Mouse (Mus musculus) embryonic stem cell, embryonic (primary cell): ENCODE results near the gene Ap5z1.

Experiments used
- CTCF ChIA-PET, 4 experiments: fragments of 300-600 bp in 2 of 4; fragments of 350-600 bp in 2 of 4; sonication (Branson Sonifier 250); formaldehyde crosslinking; loops; one replicate each; lab custom pipeline; 2022; ENCODE audit warnings: inconsistent platforms in 2 of 4; lab: Charles Lee
- POLR2A ChIA-PET, 4 experiments: fragments of 300-600 bp in 2 of 4; fragments of 350-600 bp in 2 of 4; sonication (Branson Sonifier 250); formaldehyde crosslinking; loops; one replicate each; lab custom pipeline; 2022; ENCODE audit warnings: antibody characterized with exemption in 4 of 4, inconsistent platforms in 1 of 4; lab: Charles Lee

Ap5z1 gene

GRCm38 (mm10) chr5:142478829-142479435 lies 15.2 kb downstream of the Ap5z1 start:
- POLR2A ChIA-PET, result interaction anchor here in 3 of 4 experiments (0.5 to 2.9 kb wide), 10 partner anchors 10 to 113 kb away, joined by 3 to 9 read pairs (median 4); partner anchors contain the start of genes Ap5z1 (in 2 of the 3) and Radil (in 1 of the 3)
- CTCF ChIA-PET, result interaction anchor here (0.6 to 2.1 kb wide), 16 partner anchors 9 to 378 kb away, joined by 3 to 14 read pairs (median 4); partner anchors contain the start of gene Radil (in 3 of the 4)

DNA sequence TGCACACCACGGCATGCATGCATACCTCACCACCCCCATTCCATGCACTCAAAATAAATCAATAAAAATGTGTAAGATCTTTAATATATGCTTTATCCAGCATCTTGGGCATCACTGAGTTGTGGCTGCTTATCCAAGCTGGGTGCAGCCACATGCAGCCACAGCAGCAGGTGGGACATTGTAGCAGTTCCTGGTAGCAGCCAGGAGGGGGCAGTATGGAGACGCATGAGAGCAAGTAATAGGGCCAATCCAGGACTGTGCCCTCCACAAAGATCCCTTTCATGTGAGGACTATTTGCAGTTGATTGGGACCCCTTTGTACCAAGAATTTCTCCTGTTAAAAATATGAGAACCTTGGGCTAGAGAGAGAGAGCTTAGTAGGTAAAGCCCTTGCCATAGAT lies 18.8 kb downstream of the Ap5z1 start:
- ChIA-PET POLR2A (interaction anchor here in 3 of 4 experiments (0.7 to 2.9 kb wide), 7 partner anchors 10 to 68 kb away, joined by 3 to 11 read pairs (median 4); partner anchors contain the start of gene Radil (in 2 of the 3)), CTCF (interaction anchor here (0.6 to 4.5 kb wide), 25 partner anchors 8 to 372 kb away, joined by 3 to 35 read pairs (median 4); partner anchors contain the start of gene Radil (in 3 of the 4))

DNA sequence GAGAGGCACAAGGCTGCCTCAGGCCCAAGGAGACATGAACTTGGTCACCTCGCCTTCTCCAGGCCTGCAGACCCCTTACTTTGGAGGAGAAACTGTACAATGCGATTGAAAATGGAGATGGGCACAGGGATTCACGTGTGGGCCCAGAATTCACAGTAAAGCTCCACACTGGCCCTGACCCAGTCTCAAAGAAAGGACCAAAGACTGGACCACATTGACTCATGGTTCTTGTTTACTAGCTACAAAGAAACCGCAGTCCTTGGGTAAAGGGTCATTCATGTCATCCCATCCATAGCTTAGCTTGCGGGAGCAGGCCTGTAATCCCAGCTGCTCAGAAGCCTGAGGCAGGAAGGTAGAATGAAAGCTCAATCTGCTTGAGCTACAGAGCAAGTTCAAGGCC lies 19.8 kb downstream of the Ap5z1 start:
- CTCF ChIA-PET, result interaction anchor here in 3 of 4 experiments (0.5 to 4.5 kb wide), 18 partner anchors 10 to 373 kb away, joined by 3 to 35 read pairs (median 4); partner anchors contain the start of gene Radil (in 3 of the 3)
- POLR2A ChIA-PET, result interaction anchor here in 2 of 4 experiments (0.6 to 2.9 kb wide), 11 partner anchors 9 to 334 kb away, joined by 3 to 11 read pairs (median 4); partner anchors contain the start of genes Ap5z1 (in 1 of the 2), Papolb (in 1 of the 2), Radil (in 1 of the 2) and Tnrc18 (in 1 of the 2)

GRCm38 (mm10) chr5:142486654-142487053 lies 22.9 kb downstream of the Ap5z1 start:
- ChIA-PET POLR2A (interaction anchor here in 1 of 4 experiments (0.7 to 1.1 kb wide), 2 partner anchors 12 to 191 kb away, joined by 3 read pairs; no protein-coding TSS in a partner anchor), CTCF (interaction anchor here in 2 of 4 experiments (0.5 to 1.5 kb wide), 4 partner anchors 12 to 21 kb away, joined by 3 to 5 read pairs (median 4); no protein-coding TSS in a partner anchor)

DNA sequence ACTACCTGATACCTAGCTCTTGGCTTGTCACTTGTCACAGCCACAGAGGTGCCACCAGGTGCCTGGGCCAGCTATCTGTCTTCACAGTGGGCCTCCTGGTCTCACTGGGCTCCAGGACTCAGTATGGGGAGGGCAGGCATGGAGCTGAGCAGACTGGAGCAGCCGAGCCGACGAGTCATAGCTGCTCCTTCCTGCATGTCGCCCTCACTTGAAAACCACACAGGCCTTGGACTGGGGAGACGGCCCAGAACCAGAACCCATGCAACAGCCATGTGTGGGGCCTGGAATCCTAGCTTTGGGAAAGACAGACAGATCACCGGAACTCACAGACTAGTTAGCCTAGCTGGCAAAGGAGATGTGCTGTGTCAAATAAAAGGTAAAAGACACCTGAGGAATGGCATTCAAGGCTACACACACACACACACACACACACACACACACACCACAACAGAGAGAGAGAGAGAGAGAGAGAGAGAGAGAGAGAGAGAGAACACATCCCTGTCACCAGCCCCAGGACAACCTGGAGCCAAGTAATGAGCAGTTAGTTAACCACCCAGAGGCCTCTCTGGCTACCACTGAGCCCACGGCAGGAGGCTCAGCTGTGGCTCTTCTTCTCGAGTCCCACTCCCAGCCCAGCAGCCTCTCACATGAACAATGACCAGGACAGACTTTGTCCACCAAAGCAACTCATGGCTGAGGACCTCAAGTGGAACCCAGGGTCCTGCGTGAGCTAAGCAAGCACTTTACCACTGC lies 26.4 kb downstream of the Ap5z1 start:
- POLR2A ChIA-PET, result interaction anchor here in 3 of 4 experiments (0.5 to 1.3 kb wide), 5 partner anchors 12 to 397 kb away, joined by 3 to 5 read pairs (median 4); no protein-coding TSS in a partner anchor
- CTCF ChIA-PET, result interaction anchor here in 2 of 4 experiments (1.1 to 2.1 kb wide), 4 partner anchors 11 to 130 kb away, joined by 3 to 4 read pairs (median 4); partner anchors contain the start of gene Radil (in 1 of the 2)

DNA sequence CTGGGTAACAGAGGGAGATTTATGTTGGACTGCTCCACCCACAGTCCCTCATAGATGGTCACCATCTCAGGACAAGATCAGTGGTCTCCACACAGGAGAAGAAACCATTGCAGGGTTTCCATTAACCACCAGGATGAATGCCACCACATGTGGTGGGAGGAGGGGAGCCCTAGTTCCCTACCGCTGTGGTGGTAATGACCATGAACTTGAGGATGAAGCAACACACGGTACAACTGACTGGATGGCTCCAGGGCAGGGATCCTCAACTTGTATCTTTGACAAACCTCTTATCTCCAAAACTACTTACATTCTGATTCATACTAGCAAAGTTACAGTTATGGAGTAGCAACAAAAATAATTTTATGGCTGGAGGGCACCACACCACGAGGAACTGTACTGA lies 29.6 kb downstream of the Ap5z1 start:
- POLR2A ChIA-PET, result interaction anchor here in 1 of 4 experiments (1.2 to 2.0 kb wide), 4 partner anchors 10 to 56 kb away, joined by 4 to 5 read pairs (median 4); partner anchors contain the start of gene Papolb
- CTCF ChIA-PET, result interaction anchor here in 2 of 4 experiments (0.6 to 1.0 kb wide), 3 partner anchors 9 to 22 kb away, joined by 3 to 4 read pairs (median 3); no protein-coding TSS in a partner anchor

- POLR2A ChIA-PET, result interaction anchor here in 2 of 4 experiments (1.2 to 1.4 kb wide), 5 partner anchors 22 to 51 kb away, joined by 3 to 4 read pairs (median 4); partner anchors contain the start of gene Papolb (in 1 of the 2)
- CTCF ChIA-PET, result interaction anchor here in 2 of 4 experiments (0.5 to 2.0 kb wide), 8 partner anchors 10 to 353 kb away, joined by 3 to 9 read pairs (median 3); partner anchors contain the start of gene Radil (in 1 of the 2)
Measured at GRCm38 (mm10) chr5:142495321-142496096, 31.8 kb downstream of the Ap5z1 start.

- ChIA-PET CTCF (interaction anchor here (0.6 to 2.8 kb wide), 14 partner anchors 13 to 306 kb away, joined by 3 to 21 read pairs (median 4); partner anchors contain the start of gene Radil (in 2 of the 4)), POLR2A (interaction anchor here in 3 of 4 experiments (0.5 to 1.3 kb wide), 6 partner anchors 12 to 380 kb away, joined by 3 to 4 read pairs (median 3); partner anchors contain the start of gene Radil (in 1 of the 3))
Measured at GRCm38 (mm10) chr5:142498964-142499363, 35.2 kb downstream of the Ap5z1 start.

GRCm38 (mm10) chr5:142500918-142501317 lies 37.2 kb downstream of the Ap5z1 start:
- CTCF ChIA-PET, result interaction anchor here (0.6 to 1.7 kb wide), 24 partner anchors 8 to 1247 kb away, joined by 3 to 19 read pairs (median 4); partner anchors contain the start of gene Radil (in 3 of the 4)
- POLR2A ChIA-PET, result interaction anchor here (0.6 to 1.9 kb wide), 13 partner anchors 8 to 767 kb away, joined by 3 to 8 read pairs (median 3); partner anchors contain the start of genes Ap5z1 (in 1 of the 4), Papolb (in 1 of the 4) and Radil (in 1 of the 4)

DNA sequence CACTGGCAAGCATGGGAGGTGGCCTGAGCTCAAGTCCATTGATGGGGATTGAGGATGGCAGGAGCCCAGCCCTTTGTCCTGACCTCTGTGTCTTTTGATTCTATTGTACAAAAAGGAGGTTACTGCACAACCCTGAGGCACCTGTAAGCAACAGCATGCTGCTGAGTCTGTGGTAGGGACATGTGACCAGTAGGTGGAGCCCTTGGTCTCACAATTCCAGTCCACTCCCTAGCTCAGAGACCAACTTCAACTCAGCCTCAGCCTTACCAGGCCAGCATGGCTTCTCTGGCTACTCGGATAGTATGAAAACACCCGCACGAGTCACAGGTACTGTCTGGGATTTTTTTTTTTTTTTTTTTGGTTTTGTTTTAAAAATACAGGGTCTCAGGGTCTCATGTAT lies 38.7 kb downstream of the Ap5z1 start:
- POLR2A ChIA-PET, result interaction anchor here in 3 of 4 experiments (0.6 to 2.1 kb wide), 28 partner anchors 11 to 1966 kb away, joined by 3 to 21 read pairs (median 4); partner anchors contain the start of gene Radil (in 1 of the 3)
- CTCF ChIA-PET, result interaction anchor here (0.5 to 6.3 kb wide), 65 partner anchors 9 to 1892 kb away, joined by 3 to 83 read pairs (median 5); partner anchors contain the start of genes Radil (in 4 of the 4), Ap5z1 (in 1 of the 4) and Papolb (in 1 of the 4)

- ChIA-PET CTCF (interaction anchor here in 2 of 4 experiments (1.6 to 6.3 kb wide), 4 partner anchors 42 to 116 kb away, joined by 5 to 83 read pairs (median 24); partner anchors contain the start of gene Radil (in 2 of the 2)), POLR2A (interaction anchor here in 1 of 4 experiments (1.6 kb wide), 1 partner anchor 34 kb away, joined by 3 read pairs; no protein-coding TSS in a partner anchor)
Measured at GRCm38 (mm10) chr5:142504175-142504574, 40.4 kb downstream of the Ap5z1 start.

GRCm38 (mm10) chr5:142505695-142506423 lies 42.1 kb downstream of the Ap5z1 start:
- ChIA-PET CTCF (interaction anchor here (0.6 to 6.3 kb wide), 33 partner anchors 8 to 659 kb away, joined by 3 to 83 read pairs (median 4); partner anchors contain the start of genes Radil (in 1 of the 4) and Slc29a4 (in 1 of the 4)), POLR2A (interaction anchor here in 3 of 4 experiments (0.6 to 2.5 kb wide), 10 partner anchors 11 to 443 kb away, joined by 3 to 9 read pairs (median 4); partner anchors contain the start of genes Papolb (in 1 of the 3) and Radil (in 1 of the 3))

GRCm38 (mm10) chr5:142509141-142510060 lies 45.7 kb downstream of the Ap5z1 start:
- POLR2A ChIA-PET, result interaction anchor here in 3 of 4 experiments (0.6 to 2.3 kb wide), 11 partner anchors 9 to 37 kb away, joined by 3 to 5 read pairs (median 4); partner anchors contain the start of gene Papolb (in 2 of the 3)
- CTCF ChIA-PET, result interaction anchor here in 3 of 4 experiments (0.7 to 1.6 kb wide), 5 partner anchors 9 to 661 kb away, joined by 3 to 4 read pairs (median 4); partner anchors contain the start of gene Radil (in 2 of the 3)

GRCm38 (mm10) chr5:142510061-142510414 lies 46.3 kb downstream of the Ap5z1 start:
- ChIA-PET CTCF (interaction anchor here in 2 of 4 experiments (0.7 to 1.6 kb wide), 3 partner anchors 41 to 662 kb away, joined by 3 to 4 read pairs (median 3); partner anchors contain the start of gene Radil (in 1 of the 2)), POLR2A (interaction anchor here in 2 of 4 experiments (0.8 to 2.3 kb wide), 7 partner anchors 9 to 37 kb away, joined by 3 to 5 read pairs (median 4); partner anchors contain the start of gene Papolb (in 1 of the 2))
